Mouse (Mus musculus): ENCODE data around the gene Cpsf6. TPM values are rescaled to one million over a fixed set of nuclear protein-coding genes. Genes with fewer than 3 reads are reported as not detected.
"Not testable (repeated sequence)": the region's sequence is repeated elsewhere in the genome, so short reads cannot be mapped to it uniquely, and the experiment has no call there.

Gene Cpsf6
- polyA plus RNA-seq, 1 experiment from 2014 or later: 279 TPM

DNA sequence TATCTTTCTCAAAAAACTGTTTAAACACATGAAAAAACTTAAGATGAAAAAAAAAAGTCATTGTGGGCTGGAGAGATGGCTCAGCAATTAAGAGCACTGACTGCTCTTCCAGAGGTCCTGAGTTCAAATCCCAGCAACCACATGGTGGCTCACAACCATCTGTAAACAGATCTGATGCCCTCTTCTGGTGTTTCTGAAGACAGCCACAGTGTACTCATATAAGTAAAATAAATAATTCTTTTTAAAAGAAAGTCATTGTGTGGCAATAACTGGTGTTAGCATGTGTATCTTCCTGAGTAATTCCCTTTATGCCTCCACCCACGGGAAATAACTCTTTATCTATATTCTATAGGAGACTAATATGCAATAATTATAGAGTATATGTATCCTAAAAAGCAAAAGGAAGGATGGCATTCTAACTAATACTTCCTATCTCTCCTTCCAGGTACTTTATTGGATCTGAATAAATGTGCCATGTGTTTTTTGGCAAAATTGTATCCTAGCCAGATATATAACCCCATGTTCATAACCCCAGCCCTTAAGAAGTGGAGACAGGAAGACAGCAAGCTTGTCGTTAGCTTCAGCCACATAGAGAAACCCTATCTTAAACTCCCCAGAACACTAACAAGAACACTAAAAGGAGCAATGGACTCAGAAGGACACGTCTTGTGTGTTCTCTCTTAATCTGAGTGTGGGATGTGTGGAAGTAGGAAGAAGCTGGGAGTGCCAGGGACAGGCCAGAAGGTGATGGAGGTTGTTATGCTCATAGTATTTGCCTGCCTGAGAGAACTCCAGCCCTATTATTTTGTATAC lies 15.1 kb upstream of the Cpsf6 start:
- Histone ChIP-seq H3K4me1 (peaks cover 10% of the 10 kb centered on the region), H3K9me3 (no peaks in the 10 kb centered on the region), H3K27me3 (peaks cover 10% of the 10 kb centered on the region), H3K27ac (replicated peaks) (no peak overlapping the region), H3K4me3 (no peak overlapping the region), H3K36me3 (no peaks in the 10 kb centered on the region), H3K9ac (replicated peaks) (no peak overlapping the region), H3K4me2 (replicated peaks) (no peak overlapping the region)
- WGBS: 75% methylated on average over 3 of the region's 3 CpGs
- ATAC-seq (ENCODE audit: low FRiP score, low read depth): no peak

DNA sequence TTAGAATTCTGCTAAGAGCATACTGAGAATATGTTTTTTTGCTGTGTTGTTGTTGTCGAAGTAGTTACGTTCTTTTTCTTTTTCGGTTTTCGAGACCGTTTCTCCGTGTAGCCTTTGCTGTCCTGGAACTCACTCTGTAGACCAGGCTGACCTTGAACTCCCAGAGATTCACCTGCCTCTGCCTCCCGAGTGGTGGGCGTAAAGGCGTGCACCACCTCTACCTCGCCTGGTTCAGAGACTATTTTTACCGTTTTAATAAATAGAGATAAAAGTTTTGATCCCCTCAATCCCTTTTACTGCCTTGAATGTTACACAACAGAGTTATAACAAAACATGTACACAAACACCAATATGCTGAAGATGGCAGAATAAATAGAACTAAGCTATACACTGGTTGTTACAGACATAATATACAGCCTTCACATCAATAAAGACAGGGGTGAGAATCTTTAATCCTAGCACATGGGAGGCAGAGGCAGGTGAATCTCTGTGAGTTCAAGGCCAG lies 14.1 kb upstream of the Cpsf6 start:
- H3K4me2 ChIP-seq (replicated peaks): peak overlapping the region; percentile 61
- peaks cover 10% of the 10 kb centered on the region for H3K27me3 ChIP-seq
- peak overlapping the region; percentile 42 for H3K4me3 ChIP-seq
- peak overlapping the region; percentile 25 for H3K9ac ChIP-seq (replicated peaks)
- no peak overlapping the region for H3K27ac ChIP-seq (replicated peaks)
- no peak for ATAC-seq (ENCODE audit: low FRiP score, low read depth)
- H3K4me1 ChIP-seq: peaks cover 10% of the 10 kb centered on the region
- no peaks in the 10 kb centered on the region for H3K36me3 ChIP-seq
- 62% methylated on average over 11 of the region's 11 CpGs for WGBS
- H3K9me3 ChIP-seq: no peaks in the 10 kb centered on the region

GRCm38 (mm10) chr10:117393196-117393890 lies 13.5 kb upstream of the Cpsf6 start:
- ATAC-seq (ENCODE audit: low FRiP score, low read depth): peak; percentile 63
- peaks cover 10% of the 10 kb centered on the region for H3K4me1 ChIP-seq
- 1% methylated on average over 24 of the region's 27 CpGs for WGBS
- H3K27me3 ChIP-seq: peaks cover 7% of the 10 kb centered on the region
- no peaks in the 10 kb centered on the region for H3K36me3 ChIP-seq
- no peaks in the 10 kb centered on the region for H3K9me3 ChIP-seq
- H3K4me2 ChIP-seq (replicated peaks): peak overlapping the region; percentile 61
- peak overlapping the region; percentile 42 for H3K4me3 ChIP-seq
- H3K9ac ChIP-seq (replicated peaks): peak overlapping the region; percentile 25
- H3K27ac ChIP-seq (replicated peaks): no peak overlapping the region

DNA sequence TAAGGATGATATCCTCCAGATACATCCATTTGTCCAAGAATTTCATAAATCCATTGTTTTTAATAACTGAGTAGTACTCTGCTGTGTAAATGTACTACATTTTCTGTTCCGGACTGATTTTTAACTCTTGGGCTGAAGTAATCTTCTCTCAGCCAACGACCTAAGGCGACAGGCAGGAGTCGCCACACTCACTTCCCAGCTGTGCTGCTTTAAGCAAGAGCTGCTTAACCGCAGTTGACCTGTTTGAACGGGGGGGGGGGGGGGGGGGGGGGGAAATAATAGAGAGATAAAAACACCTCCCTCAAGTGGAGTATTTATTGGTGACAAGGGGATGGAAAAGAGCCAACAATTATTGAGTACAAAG lies 13.0 kb upstream of the Cpsf6 start:
- Histone ChIP-seq H3K4me2 (replicated peaks) (peak overlapping the region; percentile 61), H3K9me3 (no peaks in the 10 kb centered on the region), H3K27me3 (peaks cover 7% of the 10 kb centered on the region), H3K4me1 (peaks cover 10% of the 10 kb centered on the region), H3K9ac (replicated peaks) (no peak overlapping the region), H3K4me3 (peak overlapping the region; percentile 42), H3K27ac (replicated peaks) (no peak overlapping the region), H3K36me3 (no peaks in the 10 kb centered on the region)
- no peak for ATAC-seq (ENCODE audit: low FRiP score, low read depth)
- WGBS: 14% methylated on average over 5 of the region's 6 CpGs

- H3K9me3 ChIP-seq; H3K4me2 ChIP-seq (replicated peaks); H3K36me3 ChIP-seq; H3K4me3 ChIP-seq; H3K27me3 ChIP-seq; ATAC-seq (ENCODE audit: low FRiP score, low read depth); H3K9ac ChIP-seq (replicated peaks); H3K27ac ChIP-seq (replicated peaks): not testable (repeated sequence)
- H3K4me1 ChIP-seq: peaks cover 10% of the 10 kb centered on the region
- WGBS: 100% methylated on average over 1 of the region's 1 CpGs
Observed at GRCm38 (mm10) chr10:117392397-117392796, 12.6 kb upstream of the Cpsf6 start.

GRCm38 (mm10) chr10:117391801-117392200 lies 12.0 kb upstream of the Cpsf6 start:
- Histone ChIP-seq H3K4me3 (no peak overlapping the region), H3K36me3 (no peaks in the 10 kb centered on the region), H3K4me2 (replicated peaks) (no peak overlapping the region), H3K27me3 (peaks cover 7% of the 10 kb centered on the region), H3K9me3 (no peaks in the 10 kb centered on the region), H3K27ac (replicated peaks) (no peak overlapping the region), H3K9ac (replicated peaks) (no peak overlapping the region), H3K4me1 (peaks cover 10% of the 10 kb centered on the region)
- 91% methylated on average over 2 of the region's 2 CpGs for WGBS
- ATAC-seq (ENCODE audit: low FRiP score, low read depth): no peak

DNA sequence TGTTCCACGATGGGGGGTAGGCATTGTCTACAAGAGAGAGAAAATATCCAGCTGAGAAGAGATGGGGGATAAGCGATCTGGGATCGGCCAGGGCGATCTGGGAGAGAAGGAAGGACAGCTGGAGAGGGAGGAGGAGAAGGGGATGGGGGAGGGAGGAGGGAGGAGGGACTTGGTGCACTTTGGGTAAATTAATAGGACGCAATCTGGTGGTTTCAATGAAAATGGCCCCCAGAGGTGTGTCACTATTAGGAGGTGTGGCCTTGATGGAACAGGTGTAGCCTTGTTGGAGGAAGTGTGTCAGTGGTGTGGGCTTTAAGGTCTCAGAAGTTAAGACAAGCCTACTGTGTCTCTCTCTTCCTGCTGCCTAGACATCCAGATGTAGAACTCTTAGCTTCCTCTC lies 11.2 kb upstream of the Cpsf6 start:
- Histone ChIP-seq H3K4me2 (replicated peaks) (no peak overlapping the region), H3K4me1 (peaks cover 10% of the 10 kb centered on the region), H3K9me3 (no peaks in the 10 kb centered on the region), H3K9ac (replicated peaks) (no peak overlapping the region), H3K27ac (replicated peaks) (no peak overlapping the region), H3K36me3 (no peaks in the 10 kb centered on the region), H3K4me3 (no peak overlapping the region), H3K27me3 (peaks cover 7% of the 10 kb centered on the region)
- WGBS: 22% methylated on average over 5 of the region's 5 CpGs
- ATAC-seq (ENCODE audit: low FRiP score, low read depth): no peak

DNA sequence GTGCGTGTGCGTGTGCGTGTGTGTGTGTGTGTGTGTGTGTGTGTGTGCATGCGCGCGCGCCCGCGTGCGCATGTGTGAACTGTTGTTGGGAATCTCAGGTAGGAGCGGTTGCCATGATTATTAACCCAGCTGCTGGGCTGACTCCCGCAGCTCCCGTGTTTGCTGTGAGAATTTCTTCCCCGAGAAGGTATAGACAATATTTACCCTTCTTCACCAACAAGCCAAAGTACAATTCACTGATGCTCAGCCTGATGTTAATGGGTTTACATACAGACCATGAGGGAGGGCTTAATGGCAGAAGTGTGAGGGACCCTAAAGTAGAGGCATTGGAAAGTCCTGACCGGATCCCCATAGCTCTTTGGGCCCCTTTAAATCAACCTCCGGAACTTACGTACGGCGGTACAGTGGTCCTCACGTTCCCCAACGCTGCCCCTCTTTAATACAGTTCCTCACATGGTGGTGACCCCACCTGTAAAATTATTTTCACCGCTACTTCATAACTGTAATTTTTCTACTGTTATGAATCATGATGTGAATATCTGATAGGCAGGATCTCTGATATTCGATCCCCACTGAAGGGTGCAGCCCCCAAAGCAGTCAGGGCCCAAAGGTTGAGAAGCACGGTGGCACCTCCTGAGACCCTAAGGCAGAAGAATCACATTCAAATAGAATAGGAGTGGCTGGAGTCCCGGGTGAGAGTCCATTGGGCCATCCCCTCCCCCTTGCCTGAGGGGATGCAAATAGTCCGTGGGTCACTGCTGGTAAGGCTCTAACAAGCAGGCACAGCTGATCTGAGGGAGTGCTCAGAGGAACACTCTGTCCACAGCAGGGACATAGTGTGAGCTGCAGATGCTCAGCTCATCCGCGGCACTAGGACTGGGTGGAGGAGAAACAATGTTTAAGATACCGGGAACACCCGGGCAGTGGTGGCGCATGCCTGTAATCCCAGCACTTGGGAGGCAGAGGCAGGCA lies 10.4 kb upstream of the Cpsf6 start:
- H3K4me2 ChIP-seq (replicated peaks): no peak overlapping the region

GRCm38 (mm10) chr10:117389371-117389740 lies 9.5 kb upstream of the Cpsf6 start:
- Histone ChIP-seq H3K4me2 (replicated peaks) (no peak overlapping the region), H3K9me3 (no peaks in the 10 kb centered on the region), H3K4me1 (peaks cover 10% of the 10 kb centered on the region), H3K27me3 (peaks cover 6% of the 10 kb centered on the region), H3K9ac (replicated peaks) (no peak overlapping the region), H3K36me3 (no peaks in the 10 kb centered on the region), H3K4me3 (no peak overlapping the region), H3K27ac (replicated peaks) (no peak overlapping the region)
- 81% methylated on average over 1 of the region's 1 CpGs for WGBS
- ATAC-seq (ENCODE audit: low FRiP score, low read depth): no peak

More for the DNA sequence above, 10.4 kb upstream of the Cpsf6 start:
- WGBS: 60% methylated on average over 31 of the region's 31 CpGs
- Histone ChIP-seq H3K27me3 (peaks cover 7% of the 10 kb centered on the region), H3K9ac (replicated peaks) (no peak overlapping the region), H3K36me3 (no peaks in the 10 kb centered on the region), H3K4me1 (peaks cover 10% of the 10 kb centered on the region), H3K4me3 (no peak overlapping the region), H3K9me3 (no peaks in the 10 kb centered on the region), H3K27ac (replicated peaks) (no peak overlapping the region)
- peak; percentile 64; the same call in 1 of the 2 replicates for ATAC-seq (ENCODE audit: low FRiP score, low read depth)

DNA sequence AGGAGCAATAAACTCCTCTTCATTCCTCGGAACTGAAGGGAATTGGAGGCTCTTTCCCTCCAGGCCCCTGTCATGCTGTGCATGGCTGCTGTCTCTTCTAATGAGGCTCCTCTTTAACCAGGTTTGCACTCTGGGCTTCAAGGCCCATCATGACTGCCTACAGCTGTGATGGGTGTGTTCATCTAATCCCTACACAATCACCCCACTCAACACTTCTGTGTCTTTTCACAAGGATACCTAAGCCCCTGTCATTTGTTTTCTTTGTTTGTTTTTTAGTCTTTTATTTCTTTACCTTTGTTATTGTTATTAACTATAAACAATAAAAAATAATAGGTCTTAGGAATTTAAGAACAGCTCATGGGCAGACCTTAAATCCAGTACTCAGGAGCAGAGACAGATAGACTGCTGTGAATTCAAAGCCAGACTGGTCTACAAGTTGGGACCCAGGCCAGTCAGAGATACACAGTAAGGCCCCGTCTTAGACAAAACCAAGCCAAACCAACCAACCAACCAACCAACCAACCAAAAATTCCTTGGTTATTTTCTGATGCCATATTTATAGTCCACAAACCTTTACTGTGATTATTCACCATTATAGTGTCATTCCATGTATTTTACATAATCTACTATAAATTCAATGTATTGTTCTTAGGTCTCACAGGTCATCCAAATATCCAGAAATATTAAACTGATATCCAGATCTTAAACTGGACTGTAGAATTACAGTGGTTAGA lies 9.0 kb upstream of the Cpsf6 start:
- Histone ChIP-seq H3K9me3 (no peaks in the 10 kb centered on the region), H3K4me2 (replicated peaks) (no peak overlapping the region), H3K36me3 (no peaks in the 10 kb centered on the region), H3K4me3 (no peak overlapping the region), H3K27ac (replicated peaks) (no peak overlapping the region), H3K9ac (replicated peaks) (no peak overlapping the region), H3K27me3 (peaks cover 4% of the 10 kb centered on the region), H3K4me1 (peaks cover 9% of the 10 kb centered on the region)
- 40% methylated on average over 2 of the region's 2 CpGs for WGBS
- ATAC-seq (ENCODE audit: low FRiP score, low read depth): no peak

- not testable (repeated sequence) for H3K4me1 ChIP-seq; H3K27me3 ChIP-seq; H3K4me3 ChIP-seq; H3K9me3 ChIP-seq; ATAC-seq (ENCODE audit: low FRiP score, low read depth); H3K27ac ChIP-seq (replicated peaks); H3K4me2 ChIP-seq (replicated peaks); H3K9ac ChIP-seq (replicated peaks); H3K36me3 ChIP-seq
- 51% methylated on average over 3 of the region's 3 CpGs for WGBS
Observed at GRCm38 (mm10) chr10:117387961-117388636, 8.3 kb upstream of the Cpsf6 start.

Data from midbrain, embryonic 12.5 days (tissue).